Comparison of ENCODE assay signal across 8 mouse cellular contexts in the genomic region with DNA sequence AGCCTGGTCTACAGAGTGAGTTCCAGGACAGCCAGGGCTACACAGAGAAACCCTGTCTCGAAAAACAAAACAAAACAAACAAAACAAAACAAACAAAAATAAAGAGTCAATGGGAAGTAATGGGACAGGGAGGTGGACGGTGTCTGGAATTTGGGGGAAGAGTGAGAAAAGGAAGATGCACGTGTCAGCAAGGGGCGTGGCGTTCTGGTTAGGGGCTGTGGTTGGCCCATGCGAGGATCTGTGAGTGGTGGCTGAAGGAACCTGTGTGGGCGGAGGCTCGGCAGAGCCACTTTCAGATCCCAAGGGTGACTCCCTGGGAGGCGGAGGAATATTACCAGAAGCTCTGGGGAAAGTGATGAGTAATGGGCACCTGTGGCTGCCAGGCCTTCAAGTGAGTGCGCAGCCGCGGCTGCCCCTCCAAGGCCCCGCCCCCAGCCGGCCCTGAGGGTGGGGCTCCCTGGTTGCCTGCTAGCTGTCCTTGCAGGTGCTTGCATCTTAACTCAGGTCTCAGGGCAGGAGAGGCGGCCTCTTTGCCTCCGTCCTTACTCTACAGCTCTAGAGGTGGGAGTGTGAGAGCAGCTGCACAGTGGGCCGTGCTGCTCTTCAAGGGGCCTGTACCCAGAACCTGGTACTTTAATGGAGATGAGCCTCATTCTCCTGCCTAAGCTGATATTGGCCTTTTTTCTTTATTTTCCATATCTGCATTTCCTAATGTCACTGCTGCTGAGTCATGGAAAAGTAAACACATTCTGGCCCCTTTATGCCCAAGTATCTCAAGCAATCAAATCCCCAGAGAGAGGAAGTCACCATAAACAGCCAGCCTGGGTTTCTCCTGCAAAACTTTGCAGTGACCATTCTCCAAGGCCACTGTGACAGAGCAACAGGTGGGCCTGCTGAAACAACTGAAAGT. TPM values are rescaled to one million over a fixed set of nuclear protein-coding genes. Genes with fewer than 3 reads are reported as not detected.
DNase-seq lines count a peak whose midpoint lies in the region; ATAC-seq lines count a peak whose summit lies in the region.

No protein-coding gene starts in this region.

- no peak for DNase-seq in neural tube, embryonic 11.5 days (ENCODE audit: low spot score)
- peak; percentile 96 for DNase-seq in ZHBTc4 (ENCODE audit: low read depth, low spot score)
- DNase-seq in skeletal muscle tissue, adult 2 months (ENCODE audit: low read depth, low spot score) = peak; percentile 40
- DNase-seq in cerebellum, postnatal 4 days (ENCODE audit: low spot score in 2 of 2) = no peak

- no peaks in the 10 kb centered on the region for H3K36me3 ChIP-seq in neural tube, embryonic 11.5 days (ENCODE audit: control insufficient read depth, insufficient read depth, low read length)
- H3K36me3 ChIP-seq in neural tube, embryonic 15.5 days = 0 out of 2 replicates have a peak, but pooled peaks cover under 1% of the 10 kb centered on the region
- peaks cover 7% of the 10 kb centered on the region for H3K36me3 ChIP-seq in heart, embryonic 12.5 days
- peaks cover 2% of the 10 kb centered on the region; the same call in 1 of the 2 replicates for H3K36me3 ChIP-seq in limb, embryonic 12.5 days

- H3K27me3 ChIP-seq in neural tube, embryonic 11.5 days (ENCODE audit: control insufficient read depth, insufficient read depth, low read length) = no peaks in the 10 kb centered on the region
- H3K27me3 ChIP-seq in neural tube, embryonic 15.5 days (replicated peaks) = no peaks in the 10 kb centered on the region
- H3K27me3 ChIP-seq in heart, embryonic 12.5 days (replicated peaks) = no peaks in the 10 kb centered on the region
- no peaks in the 10 kb centered on the region for H3K27me3 ChIP-seq in limb, embryonic 12.5 days

- ATAC-seq in neural tube, embryonic 11.5 days (ENCODE audit: insufficient read depth, low FRiP score, low TSS enrichment) = no peak
- ATAC-seq in neural tube, embryonic 15.5 days (ENCODE audit: low FRiP score) = no peak
- 0 out of 2 replicates have a peak, but pooled peaks have one; percentile 16 for ATAC-seq in heart, embryonic 12.5 days (ENCODE audit: insufficient number of reproducible peaks, low FRiP score)
- ATAC-seq in limb, embryonic 12.5 days (ENCODE audit: insufficient number of reproducible peaks, insufficient read depth, low FRiP score, low TSS enrichment, low read depth) = no peak
- ATAC-seq in inflammation-experienced regulatory T-cells, adult 6 months = no peak

- H3K4me3 ChIP-seq in neural tube, embryonic 11.5 days (ENCODE audit: low read depth, low read length) = no peak overlapping the region
- H3K4me3 ChIP-seq in neural tube, embryonic 15.5 days (replicated peaks) = no peak overlapping the region
- H3K4me3 ChIP-seq in heart, embryonic 12.5 days = 0 out of 2 replicates have a peak overlapping the region, but pooled peaks have one; percentile 0
- no peak overlapping the region; the same call in 1 of the 2 replicates for H3K4me3 ChIP-seq in limb, embryonic 12.5 days (replicated peaks)

- no peak overlapping the region for H3K27ac ChIP-seq in neural tube, embryonic 11.5 days (ENCODE audit: low read depth, low read length)
- H3K27ac ChIP-seq in neural tube, embryonic 15.5 days (replicated peaks) = no peak overlapping the region
- no peak overlapping the region for H3K27ac ChIP-seq in heart, embryonic 12.5 days (ENCODE audit: poor library complexity, severe bottlenecking)
- H3K27ac ChIP-seq in limb, embryonic 12.5 days = no peak overlapping the region

- H3K9me3 ChIP-seq in neural tube, embryonic 11.5 days (ENCODE audit: control insufficient read depth, low read length) = no peaks in the 10 kb centered on the region
- H3K9me3 ChIP-seq in neural tube, embryonic 15.5 days (replicated peaks) = no peaks in the 10 kb centered on the region
- no peaks in the 10 kb centered on the region for H3K9me3 ChIP-seq in heart, embryonic 12.5 days (replicated peaks)
- H3K9me3 ChIP-seq in limb, embryonic 12.5 days = no peaks in the 10 kb centered on the region

- peak overlapping the region; percentile 8; the same call in 1 of the 2 replicates for H3K4me2 ChIP-seq in neural tube, embryonic 11.5 days (ENCODE audit: low read depth)
- no peak overlapping the region; the same call in 1 of the 2 replicates for H3K4me2 ChIP-seq in neural tube, embryonic 15.5 days
- peak overlapping the region; percentile 46 for H3K4me2 ChIP-seq in heart, embryonic 12.5 days
- H3K4me2 ChIP-seq in limb, embryonic 12.5 days = peak overlapping the region; percentile 23; the same call in 1 of the 2 replicates

- WGBS in neural tube, embryonic 11.5 days = 28% methylated on average over 17 of the region's 17 CpGs
- WGBS in neural tube, embryonic 15.5 days = 29% methylated on average over 17 of the region's 17 CpGs
- WGBS in heart, embryonic 12.5 days = 23% methylated on average over 17 of the region's 17 CpGs
- 24% methylated on average over 17 of the region's 17 CpGs for WGBS in limb, embryonic 12.5 days

- H3K4me1 ChIP-seq in neural tube, embryonic 11.5 days (ENCODE audit: control insufficient read depth, insufficient read depth, low read length) = peaks cover 2% of the 10 kb centered on the region; the same call in 1 of the 2 replicates
- H3K4me1 ChIP-seq in neural tube, embryonic 15.5 days = peaks cover 31% of the 10 kb centered on the region
- H3K4me1 ChIP-seq in heart, embryonic 12.5 days (replicated peaks) = peaks cover 28% of the 10 kb centered on the region
- H3K4me1 ChIP-seq in limb, embryonic 12.5 days (replicated peaks) = peaks cover 28% of the 10 kb centered on the region

- no peak overlapping the region for H3K9ac ChIP-seq in neural tube, embryonic 11.5 days (ENCODE audit: low read length)
- no peak overlapping the region for H3K9ac ChIP-seq in neural tube, embryonic 15.5 days (replicated peaks)
- H3K9ac ChIP-seq in heart, embryonic 12.5 days = no peak overlapping the region
- no peak overlapping the region for H3K9ac ChIP-seq in limb, embryonic 12.5 days (replicated peaks)

RNA-seq across cellular contexts. Expression of a gene that starts 3.3 kb away (rescaled TPM):
- 17.9 and 18.2 TPM in 2 replicates for polyA plus RNA-seq in neural tube, embryonic 11.5 days (2014; fragmentation: Nextera tagmentation; extraction: Ambion mirVana)
- polyA plus RNA-seq in neural tube, embryonic 15.5 days (2015; fragmentation: Nextera tagmentation; extraction: Ambion mirVana) = 44.3 and 49.7 TPM in 2 replicates
- 27.4 and 27.9 TPM in 2 replicates for polyA plus RNA-seq in heart, embryonic 12.5 days (2016; fragmentation: Nextera tagmentation; extraction: Ambion mirVana)
- polyA plus RNA-seq in limb, embryonic 12.5 days (2016; fragmentation: Nextera tagmentation; extraction: Ambion mirVana) = 18.5 and 20.6 TPM in 2 replicates
- 10 to 100 TPM; 11.9 to 27.4 (median 16.7) TPM for polyA plus RNA-seq in inflammation-experienced regulatory T-cells, adult 6 months (2017; shearing (Covaris generic))

RNA-seq across cellular contexts. Expression of a gene that starts 3.4 kb away (rescaled TPM):
- polyA plus RNA-seq in neural tube, embryonic 11.5 days (2014; fragmentation: Nextera tagmentation; extraction: Ambion mirVana) = 62.4 and 70.7 TPM in 2 replicates
- polyA plus RNA-seq in neural tube, embryonic 15.5 days (2015; fragmentation: Nextera tagmentation; extraction: Ambion mirVana) = 86.5 and 93.2 TPM in 2 replicates
- polyA plus RNA-seq in heart, embryonic 12.5 days (2016; fragmentation: Nextera tagmentation; extraction: Ambion mirVana) = 33.8 and 35.5 TPM in 2 replicates
- 55.9 and 57.8 TPM in 2 replicates for polyA plus RNA-seq in limb, embryonic 12.5 days (2016; fragmentation: Nextera tagmentation; extraction: Ambion mirVana)
- polyA plus RNA-seq in inflammation-experienced regulatory T-cells, adult 6 months (2017; shearing (Covaris generic)) = 100 to 1,000 TPM in 1 of 3 experiments, 10 to 100 TPM in 2; 67.1 to 103 (median 93.7) TPM

RNA-seq across cellular contexts. Expression of a gene that starts 17.6 kb away (rescaled TPM):
- 71.0 and 81.8 TPM in 2 replicates for polyA plus RNA-seq in neural tube, embryonic 11.5 days (2014; fragmentation: Nextera tagmentation; extraction: Ambion mirVana)
- polyA plus RNA-seq in neural tube, embryonic 15.5 days (2015; fragmentation: Nextera tagmentation; extraction: Ambion mirVana) = 89.5 and 93.2 TPM in 2 replicates
- 56.4 TPM in 2 replicates for polyA plus RNA-seq in heart, embryonic 12.5 days (2016; fragmentation: Nextera tagmentation; extraction: Ambion mirVana)
- 84.3 and 88.0 TPM in 2 replicates for polyA plus RNA-seq in limb, embryonic 12.5 days (2016; fragmentation: Nextera tagmentation; extraction: Ambion mirVana)
- polyA plus RNA-seq in inflammation-experienced regulatory T-cells, adult 6 months (2017; shearing (Covaris generic)) = 10 to 100 TPM; 60.5 to 73.3 (median 72.6) TPM

RNA-seq across cellular contexts. Expression of a gene that starts 32.6 kb away (rescaled TPM):
- polyA plus RNA-seq in neural tube, embryonic 11.5 days (2014; fragmentation: Nextera tagmentation; extraction: Ambion mirVana) = 20.7 and 22.7 TPM in 2 replicates
- 17.3 and 20.2 TPM in 2 replicates for polyA plus RNA-seq in neural tube, embryonic 15.5 days (2015; fragmentation: Nextera tagmentation; extraction: Ambion mirVana)
- 25.1 and 25.8 TPM in 2 replicates for polyA plus RNA-seq in heart, embryonic 12.5 days (2016; fragmentation: Nextera tagmentation; extraction: Ambion mirVana)
- polyA plus RNA-seq in limb, embryonic 12.5 days (2016; fragmentation: Nextera tagmentation; extraction: Ambion mirVana) = 30.7 and 32.0 TPM in 2 replicates
- 10 to 100 TPM; 15.6 to 26.9 (median 22.2) TPM for polyA plus RNA-seq in inflammation-experienced regulatory T-cells, adult 6 months (2017; shearing (Covaris generic))

RNA-seq across cellular contexts. Expression of a gene that starts 55.7 kb away (rescaled TPM):
- 2.6 and 4.3 TPM in 2 replicates for polyA plus RNA-seq in neural tube, embryonic 11.5 days (2014; fragmentation: Nextera tagmentation; extraction: Ambion mirVana)
- polyA plus RNA-seq in neural tube, embryonic 15.5 days (2015; fragmentation: Nextera tagmentation; extraction: Ambion mirVana) = 3.6 and 4.0 TPM in 2 replicates
- polyA plus RNA-seq in heart, embryonic 12.5 days (2016; fragmentation: Nextera tagmentation; extraction: Ambion mirVana) = 2.3 and 4.3 TPM in 2 replicates
- 11.5 and 12.8 TPM in 2 replicates for polyA plus RNA-seq in limb, embryonic 12.5 days (2016; fragmentation: Nextera tagmentation; extraction: Ambion mirVana)
- polyA plus RNA-seq in inflammation-experienced regulatory T-cells, adult 6 months (2017; shearing (Covaris generic)) = not detected

Comparison
In these comparisons a context has a peak if more than half of its experiments do, and no peak if none do; other contexts are left out.
1. DNase-seq: peak in ZHBTc4 (single experiment) and skeletal muscle tissue, adult 2 months (single experiment); none in neural tube, embryonic 11.5 days (single experiment) and cerebellum, postnatal 4 days (0 of 2).